Mouse (Mus musculus): ENCODE data around the gene Tmem143.
"Not testable (repeated sequence)": the region's sequence is repeated elsewhere in the genome, so short reads cannot be mapped to it uniquely, and the experiment has no call there.

The Tmem143 gene

DNA sequence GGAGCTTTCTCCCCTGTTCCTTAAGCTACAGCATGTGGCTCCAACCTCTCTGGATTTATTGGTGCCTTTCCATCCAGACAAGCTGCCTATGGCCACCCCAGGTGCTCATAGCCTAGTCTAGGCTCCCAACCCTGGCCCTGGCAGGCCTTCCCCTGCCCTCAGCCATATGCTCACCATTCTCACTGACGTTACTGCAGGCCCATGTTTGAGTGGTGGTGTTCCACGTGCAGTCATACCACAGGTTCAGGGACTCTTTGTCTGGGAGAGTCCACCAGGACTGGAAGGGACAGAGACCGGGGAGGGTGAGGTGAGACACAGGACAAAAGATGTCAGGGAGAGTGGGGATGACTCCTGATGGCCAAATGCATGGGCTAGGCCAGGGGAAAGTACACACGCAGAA is 23.0 kb downstream of the Tmem143 start:
- in situ Hi-C loops (cut with MboI; ENCODE audit: low pct_unique_long_range_greater_than_20kb in 1 of 2, low sequenced_read_pairs in 2 of 2, unreplicated experiment in 1 of 2): loop anchor here in 1 of 2 experiments (10.0 kb wide), 1 partner anchor 185 kb away; no protein-coding TSS in a partner anchor

DNA sequence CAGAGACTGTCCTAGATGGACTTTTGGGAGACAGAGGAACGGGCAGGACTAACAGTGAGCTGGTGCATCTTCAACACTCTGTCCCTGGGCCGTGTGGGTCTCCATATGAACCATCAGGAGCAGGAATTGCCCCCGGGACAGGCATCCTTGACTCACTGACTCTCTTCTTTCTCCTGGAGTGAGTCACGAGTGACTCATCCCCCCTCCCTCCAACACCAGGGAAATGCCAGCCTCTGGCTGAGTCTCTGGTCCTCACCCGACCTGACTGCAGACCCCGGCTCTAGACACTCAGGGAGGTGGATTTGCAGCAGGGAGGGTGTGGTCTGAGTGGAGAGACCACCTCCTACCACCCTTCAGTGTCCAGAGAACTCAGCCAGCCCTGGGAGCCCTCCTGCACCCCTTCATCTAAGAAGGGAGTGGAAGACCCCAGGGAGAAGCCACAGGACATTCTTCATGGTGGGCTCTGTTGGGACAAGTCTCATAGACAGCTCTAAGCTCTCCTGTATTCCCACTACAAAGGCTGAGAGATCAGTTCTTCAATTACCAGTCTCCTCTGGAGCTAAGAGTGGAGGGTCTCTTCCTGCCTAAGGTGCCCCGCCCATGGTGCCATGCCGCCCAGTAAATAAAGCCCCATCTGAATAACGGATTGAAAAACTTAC is 24.0 kb downstream of the Tmem143 start:
- in situ Hi-C loops (cut with MboI; ENCODE audit: low pct_unique_long_range_greater_than_20kb in 1 of 2, low sequenced_read_pairs in 2 of 2, unreplicated experiment in 1 of 2): loop anchor here in 1 of 2 experiments (10.0 kb wide), 1 partner anchor 186 kb away; no protein-coding TSS in a partner anchor

- in situ Hi-C loops (cut with MboI; ENCODE audit: low pct_unique_long_range_greater_than_20kb in 1 of 2, low sequenced_read_pairs in 2 of 2, unreplicated experiment in 1 of 2): loop anchor here in 1 of 2 experiments (10.0 kb wide), 1 partner anchor 186 kb away; no protein-coding TSS in a partner anchor
These were observed 24.5 kb downstream of the Tmem143 start, which contains the start of gene Emp3 for GRCm38 (mm10) chr7:45921242-45921621. Gene Emp3, minus strand, starts transcription at chr7:45921404.

DNA sequence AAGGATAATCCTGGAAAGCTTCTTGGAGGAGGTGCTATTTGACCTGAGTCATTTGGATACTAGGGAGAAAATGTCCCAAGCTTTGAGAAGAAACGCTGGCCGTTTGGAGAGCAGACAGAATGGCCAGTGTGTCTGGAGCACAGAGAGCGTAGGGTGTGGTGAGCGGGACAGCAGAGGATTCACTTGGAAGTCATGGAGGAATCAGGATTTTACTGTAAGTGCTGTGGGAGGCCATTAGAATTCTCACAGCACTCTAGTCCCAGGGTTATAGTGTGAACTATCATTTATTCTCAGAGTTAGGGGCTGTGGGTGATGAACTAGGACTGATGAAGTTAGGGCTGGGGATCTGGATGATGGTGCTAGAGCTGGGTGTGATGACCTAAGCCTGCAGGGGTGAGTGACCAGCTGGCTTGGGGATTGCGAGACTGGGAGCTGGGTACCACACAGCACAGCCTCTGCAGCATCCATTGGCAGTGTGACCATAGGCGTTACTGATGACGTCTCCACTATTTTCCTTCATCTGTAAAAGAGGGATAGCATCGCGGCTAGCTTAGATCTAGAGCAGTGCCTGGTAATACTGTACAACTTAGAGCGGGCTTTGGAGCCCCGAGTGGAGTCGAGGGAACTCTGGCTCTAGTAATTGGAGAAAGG is 25.3 kb downstream of the Tmem143 start:
- in situ Hi-C loops (cut with MboI; ENCODE audit: low pct_unique_long_range_greater_than_20kb in 1 of 2, low sequenced_read_pairs in 2 of 2, unreplicated experiment in 1 of 2): loop anchor here in 1 of 2 experiments (10.0 kb wide), 1 partner anchor 187 kb away; no protein-coding TSS in a partner anchor

GRCm38 (mm10) chr7:45922928-45923761 is 26.4 kb downstream of the Tmem143 start:
- in situ Hi-C loops (cut with MboI; ENCODE audit: low pct_unique_long_range_greater_than_20kb in 1 of 2, low sequenced_read_pairs in 2 of 2, unreplicated experiment in 1 of 2): loop anchor here in 1 of 2 experiments (10.0 kb wide), 1 partner anchor 188 kb away; no protein-coding TSS in a partner anchor

DNA sequence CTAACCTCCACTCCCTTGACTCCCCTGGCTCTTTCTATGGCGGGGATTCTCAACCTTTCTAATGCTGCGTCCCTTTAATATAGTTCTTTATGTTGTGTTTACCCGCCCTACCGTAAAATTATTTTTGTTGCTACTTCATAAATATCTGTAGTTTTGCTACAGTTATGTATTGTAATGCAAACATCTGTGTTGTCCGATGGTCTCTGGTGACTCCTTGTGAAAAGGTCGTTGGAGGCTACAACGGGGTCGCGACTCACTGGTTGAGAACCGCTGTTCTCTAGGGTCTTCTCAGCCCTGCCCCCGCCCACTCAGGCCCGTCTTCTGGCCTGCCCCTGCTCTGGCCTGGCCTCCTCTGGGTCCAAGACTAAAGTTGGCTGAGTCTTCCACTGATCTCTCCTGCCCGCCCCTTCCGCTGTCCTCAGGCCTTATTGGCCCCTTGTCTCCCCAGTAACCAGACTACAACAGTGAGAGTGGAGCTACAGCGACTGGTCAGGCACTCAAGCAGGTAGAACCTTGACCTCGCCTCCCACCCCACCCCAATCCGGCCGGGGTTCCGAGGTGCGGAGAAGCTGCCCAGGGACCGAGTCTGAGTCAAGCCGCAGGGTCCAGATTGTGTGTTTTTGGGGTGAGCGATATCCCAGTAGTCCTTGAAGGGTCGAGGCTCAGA is 27.2 kb downstream of the Tmem143 start, which contains the start of gene Ccdc114:
TSS of gene Ccdc114 (plus strand) at position 311 of the 667 bp plus-strand sequence.
- in situ Hi-C loops (cut with MboI; ENCODE audit: low pct_unique_long_range_greater_than_20kb in 1 of 2, low sequenced_read_pairs in 2 of 2, unreplicated experiment in 1 of 2): loop anchor here in 1 of 2 experiments (10.0 kb wide), 1 partner anchor 189 kb away; no protein-coding TSS in a partner anchor

DNA sequence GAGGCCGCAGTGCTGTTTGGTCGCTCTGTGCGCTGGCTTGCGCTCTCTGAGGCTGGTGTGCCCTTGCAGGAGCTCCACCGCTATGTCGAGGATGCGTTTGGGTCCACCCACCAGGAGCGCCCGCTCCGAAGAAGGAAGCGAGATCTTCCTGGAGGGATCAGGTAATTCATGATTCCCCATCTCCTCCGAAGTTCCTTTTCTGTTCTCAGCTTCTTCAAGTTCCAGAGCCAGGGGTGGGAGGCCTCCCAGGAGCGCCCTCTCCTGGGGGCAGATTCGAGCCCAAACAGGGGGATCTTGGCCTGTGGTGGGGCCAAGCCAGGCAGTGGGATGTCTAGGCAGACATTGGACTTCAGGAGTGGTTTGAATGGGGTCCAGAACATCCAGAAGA is 27.7 kb downstream of the Tmem143 start:
- in situ Hi-C loops (cut with MboI; ENCODE audit: low pct_unique_long_range_greater_than_20kb in 1 of 2, low sequenced_read_pairs in 2 of 2, unreplicated experiment in 1 of 2): loop anchor here in 1 of 2 experiments (10.0 kb wide), 1 partner anchor 190 kb away; no protein-coding TSS in a partner anchor

DNA sequence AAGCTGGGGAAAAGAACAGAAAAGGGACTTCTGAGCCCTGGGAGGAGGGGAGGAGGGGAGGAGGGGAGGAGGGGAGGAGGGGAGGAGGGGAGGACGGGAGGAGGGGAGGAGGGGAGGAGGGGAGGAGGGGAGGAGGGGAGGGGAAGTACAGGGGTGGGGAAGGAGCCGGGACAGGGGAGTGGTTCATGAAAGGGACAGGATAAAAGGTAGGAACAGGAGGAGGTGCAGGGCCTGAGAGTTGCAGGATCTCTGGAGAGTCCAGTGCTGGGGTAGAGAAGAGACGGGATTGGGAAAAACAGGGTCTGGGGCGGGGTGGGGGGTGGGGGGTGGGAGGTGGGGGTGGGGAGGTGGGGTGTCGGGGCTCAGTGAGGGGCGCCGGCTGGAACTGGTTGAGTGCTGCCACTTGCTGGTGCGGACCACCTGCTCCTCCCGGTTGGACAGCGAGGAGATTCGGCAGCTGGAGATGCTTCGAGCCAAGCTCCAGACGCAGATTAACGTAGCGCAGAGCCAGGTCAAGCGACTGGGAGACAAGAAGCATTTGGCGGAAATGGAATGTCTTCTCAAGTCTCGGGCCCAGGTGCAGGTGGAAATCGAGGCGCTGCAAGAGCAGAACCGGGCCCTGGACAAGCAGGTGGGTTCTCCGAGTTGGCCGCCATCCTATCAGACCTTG is 32.0 kb downstream of the Tmem143 start:
- in situ Hi-C loops (cut with MboI; ENCODE audit: low pct_unique_long_range_greater_than_20kb in 1 of 2, low sequenced_read_pairs in 2 of 2, unreplicated experiment in 1 of 2): loop anchor here in 1 of 2 experiments (10.0 kb wide), 1 partner anchor 194 kb away; no protein-coding TSS in a partner anchor

DNA sequence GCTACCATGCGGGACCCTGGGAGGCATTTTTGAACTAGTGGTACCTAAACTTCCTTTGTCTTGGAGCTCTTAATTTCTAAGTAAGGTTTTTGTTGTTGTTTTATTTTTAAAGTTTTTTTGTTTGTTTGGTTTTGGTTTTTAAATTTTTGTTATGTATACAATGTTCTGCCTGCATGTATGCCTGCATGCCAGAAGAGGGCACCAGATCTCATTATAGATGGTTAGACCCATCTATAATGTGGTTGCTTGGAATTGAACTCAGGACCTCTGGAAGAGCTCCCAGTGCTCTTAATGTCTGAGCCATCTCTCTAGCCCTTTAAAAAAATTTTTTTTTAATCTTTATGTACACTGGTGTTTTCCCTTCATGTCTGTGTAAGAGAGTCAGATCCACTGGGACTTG is 32.9 kb downstream of the Tmem143 start:
- in situ Hi-C loops (cut with MboI; ENCODE audit: low pct_unique_long_range_greater_than_20kb in 1 of 2, low sequenced_read_pairs in 2 of 2, unreplicated experiment in 1 of 2): loop anchor here in 1 of 2 experiments (10.0 kb wide), 1 partner anchor 195 kb away; no protein-coding TSS in a partner anchor

- in situ Hi-C loops (cut with MboI; ENCODE audit: low pct_unique_long_range_greater_than_20kb in 1 of 2, low sequenced_read_pairs in 2 of 2, unreplicated experiment in 1 of 2): not testable (repeated sequence)
These were observed 37.0 kb downstream of the Tmem143 start for GRCm38 (mm10) chr7:45933766-45934165.

- in situ Hi-C loops (cut with MboI; ENCODE audit: low pct_unique_long_range_greater_than_20kb in 1 of 2, low sequenced_read_pairs in 2 of 2, unreplicated experiment in 1 of 2): no loop called here
These were observed 38.4 kb downstream of the Tmem143 start for GRCm38 (mm10) chr7:45935114-45935513.

DNA sequence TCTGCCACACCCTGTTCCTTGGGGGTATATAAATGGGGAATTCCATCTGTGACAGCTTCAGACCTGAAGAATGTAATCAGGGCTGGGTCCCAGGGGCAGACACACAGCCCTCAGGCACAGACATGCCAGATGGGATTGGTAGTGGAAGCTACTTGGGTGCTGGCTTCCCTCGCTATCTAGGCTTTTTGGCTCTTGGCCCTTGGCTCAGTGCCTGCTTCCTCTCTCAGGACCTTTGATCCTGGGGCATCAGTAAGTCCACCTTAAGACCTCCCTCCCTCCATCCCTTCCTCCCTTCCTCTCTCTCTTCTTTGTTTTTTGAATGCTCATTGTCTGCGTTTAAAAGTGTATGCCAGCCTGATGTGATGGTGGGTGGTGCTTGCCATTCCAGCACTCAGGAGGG is 43.1 kb downstream of the Tmem143 start:
- in situ Hi-C loops (cut with MboI; ENCODE audit: low pct_unique_long_range_greater_than_20kb in 1 of 2, low sequenced_read_pairs in 2 of 2, unreplicated experiment in 1 of 2): loop anchor here (5.0 kb wide), 2 partner anchors 57 to 72 kb away; no protein-coding TSS in a partner anchor

- in situ Hi-C loops (cut with MboI; ENCODE audit: low pct_unique_long_range_greater_than_20kb in 1 of 2, low sequenced_read_pairs in 2 of 2, unreplicated experiment in 1 of 2): loop anchor here (5.0 kb wide), 2 partner anchors 55 to 70 kb away; no protein-coding TSS in a partner anchor
These were observed 45.2 kb downstream of the Tmem143 start for GRCm38 (mm10) chr7:45941986-45942385.

DNA sequence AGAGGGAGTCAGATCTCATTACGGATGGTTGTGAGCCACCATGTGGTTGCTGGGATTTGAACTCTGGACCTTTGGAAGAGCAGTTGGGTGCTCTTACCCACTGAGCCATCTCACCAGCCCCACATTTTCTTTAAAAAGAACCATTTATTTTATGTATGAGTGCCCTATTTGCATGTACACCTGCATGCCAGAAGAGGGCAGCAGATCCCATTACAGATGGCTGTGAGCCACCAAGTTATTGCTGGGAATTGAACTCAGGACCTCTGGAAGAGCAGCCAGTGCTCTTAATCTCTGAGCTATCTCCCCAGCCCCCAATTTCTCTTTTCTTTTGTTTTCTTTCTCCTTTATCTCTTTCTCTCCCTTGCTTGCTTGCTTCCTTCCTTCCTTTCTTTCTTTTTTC is 46.5 kb downstream of the Tmem143 start:
- in situ Hi-C loops (cut with MboI; ENCODE audit: low pct_unique_long_range_greater_than_20kb in 1 of 2, low sequenced_read_pairs in 2 of 2, unreplicated experiment in 1 of 2): loop anchor here (5.0 kb wide), 2 partner anchors 54 to 69 kb away; no protein-coding TSS in a partner anchor

DNA sequence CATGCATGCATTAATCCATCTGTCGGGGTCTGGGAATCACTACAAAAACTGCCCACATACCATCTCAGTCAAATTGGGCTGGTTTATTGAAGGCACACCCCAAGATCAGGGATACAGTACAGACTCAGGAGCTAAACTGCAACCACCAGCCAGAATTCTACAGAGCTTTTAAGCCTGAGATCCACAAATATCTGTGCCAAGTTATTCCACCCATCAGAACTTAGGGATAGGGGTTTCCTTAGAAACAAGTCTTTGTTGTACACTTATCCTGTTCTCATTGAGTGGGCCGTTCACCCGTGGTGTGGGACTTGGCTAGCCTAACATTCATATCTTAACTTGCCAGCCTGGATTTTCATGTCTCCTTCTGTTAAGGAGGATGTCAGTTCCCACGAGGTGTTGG is 52.3 kb downstream of the Tmem143 start:
- in situ Hi-C loops (cut with MboI; ENCODE audit: low pct_unique_long_range_greater_than_20kb in 1 of 2, low sequenced_read_pairs in 2 of 2, unreplicated experiment in 1 of 2): no loop called here

GRCm38 (mm10) chr7:45956611-45957010 is 59.9 kb downstream of the Tmem143 start:
- in situ Hi-C loops (cut with MboI; ENCODE audit: low pct_unique_long_range_greater_than_20kb in 1 of 2, low sequenced_read_pairs in 2 of 2, unreplicated experiment in 1 of 2): no loop called here

Measured in mouse embryonic stem cell (cell line).